Mouse (Mus musculus): ENCODE measurements at regions not wholly inside any gene's neighbourhood (a gene's known extent, or its start where the extent isn't known, plus 50 kb on each side); places are given as distances from the start of the nearest gene placed in this dataset.
A peak's percentile ranks its signal among the peaks of the same experiment; 100 is the strongest.

- Histone ChIP-seq H3K9me3 (no peaks in the 10 kb centered on the region), H3K27ac (no peak overlapping the region), H3K9ac (no peak overlapping the region), H3K4me2 (replicated peaks) (no peak overlapping the region), H3K27me3 (no peaks in the 10 kb centered on the region), H3K4me1 (0 out of 2 replicates have a peak, but pooled peaks cover 5% of the 10 kb centered on the region), H3K36me3 (no peaks in the 10 kb centered on the region), H3K4me3 (no peak overlapping the region)
- 96% methylated on average over 3 of the region's 3 CpGs for WGBS
- no peak for ATAC-seq (ENCODE audit: insufficient number of reproducible peaks, insufficient read depth, low FRiP score, low TSS enrichment)
These were observed 443.4 kb downstream of the Tns1 start for GRCm38 (mm10) chr1:73680829-73681228.

- no peak for ATAC-seq (ENCODE audit: insufficient number of reproducible peaks, insufficient read depth, low FRiP score, low TSS enrichment)
- Histone ChIP-seq H3K9ac (no peak overlapping the region), H3K4me3 (no peak overlapping the region), H3K27me3 (no peaks in the 10 kb centered on the region), H3K4me2 (replicated peaks) (no peak overlapping the region), H3K4me1 (no peaks in the 10 kb centered on the region), H3K9me3 (no peaks in the 10 kb centered on the region), H3K36me3 (no peaks in the 10 kb centered on the region), H3K27ac (no peak overlapping the region)
- WGBS, result 44% methylated on average over 1 of the region's 1 CpGs
These were observed 450.4 kb downstream of the Tns1 start for GRCm38 (mm10) chr1:73673851-73674235.

GRCm38 (mm10) chr1:73673191-73673850, 450.9 kb downstream of the Tns1 start:
- Histone ChIP-seq H3K27me3 (no peaks in the 10 kb centered on the region), H3K9ac (no peak overlapping the region), H3K36me3 (no peaks in the 10 kb centered on the region), H3K27ac (no peak overlapping the region), H3K4me3 (no peak overlapping the region), H3K9me3 (no peaks in the 10 kb centered on the region), H3K4me2 (replicated peaks) (no peak overlapping the region), H3K4me1 (no peaks in the 10 kb centered on the region)
- no peak for ATAC-seq (ENCODE audit: insufficient number of reproducible peaks, insufficient read depth, low FRiP score, low TSS enrichment)
- 25% methylated on average over 4 of the region's 4 CpGs for WGBS

GRCm38 (mm10) chr1:73672239-73672638, 452.0 kb downstream of the Tns1 start:
- no peak overlapping the region for H3K4me3 ChIP-seq
- H3K27me3 ChIP-seq, result no peaks in the 10 kb centered on the region
- H3K27ac ChIP-seq, result no peak overlapping the region
- ATAC-seq (ENCODE audit: insufficient number of reproducible peaks, insufficient read depth, low FRiP score, low TSS enrichment), result no peak
- H3K36me3 ChIP-seq, result no peaks in the 10 kb centered on the region
- no peak overlapping the region for H3K4me2 ChIP-seq (replicated peaks)
- no peaks in the 10 kb centered on the region for H3K4me1 ChIP-seq
- no peaks in the 10 kb centered on the region for H3K9me3 ChIP-seq
- H3K9ac ChIP-seq, result no peak overlapping the region
- 83% methylated on average over 4 of the region's 4 CpGs for WGBS

GRCm38 (mm10) chr1:73668691-73669090, 455.6 kb downstream of the Tns1 start:
- no peaks in the 10 kb centered on the region for H3K36me3 ChIP-seq
- H3K9ac ChIP-seq, result no peak overlapping the region
- H3K27me3 ChIP-seq, result no peaks in the 10 kb centered on the region
- no peak for ATAC-seq (ENCODE audit: insufficient number of reproducible peaks, insufficient read depth, low FRiP score, low TSS enrichment)
- no peak overlapping the region for H3K4me2 ChIP-seq (replicated peaks)
- H3K4me1 ChIP-seq, result no peaks in the 10 kb centered on the region
- no peak overlapping the region for H3K27ac ChIP-seq
- WGBS, result 80% methylated on average over 2 of the region's 2 CpGs
- no peaks in the 10 kb centered on the region for H3K9me3 ChIP-seq
- H3K4me3 ChIP-seq, result no peak overlapping the region

- Histone ChIP-seq H3K36me3 (no peaks in the 10 kb centered on the region), H3K27ac (no peak overlapping the region), H3K4me2 (replicated peaks) (no peak overlapping the region), H3K4me1 (no peaks in the 10 kb centered on the region), H3K9me3 (no peaks in the 10 kb centered on the region), H3K27me3 (no peaks in the 10 kb centered on the region), H3K9ac (no peak overlapping the region), H3K4me3 (no peak overlapping the region)
- ATAC-seq (ENCODE audit: insufficient number of reproducible peaks, insufficient read depth, low FRiP score, low TSS enrichment), result no peak
- WGBS, result 44% methylated on average over 1 of the region's 1 CpGs
These were observed 460.7 kb downstream of the Tns1 start for GRCm38 (mm10) chr1:73663546-73663945.

GRCm38 (mm10) chr1:73645011-73645410, 479.2 kb downstream of the Tns1 start:
- no peak for ATAC-seq (ENCODE audit: insufficient number of reproducible peaks, insufficient read depth, low FRiP score, low TSS enrichment)
- H3K4me1 ChIP-seq, result peaks cover 3% of the 10 kb centered on the region
- H3K27ac ChIP-seq, result no peak overlapping the region
- H3K9me3 ChIP-seq, result no peaks in the 10 kb centered on the region
- H3K4me3 ChIP-seq, result no peak overlapping the region
- no peak overlapping the region for H3K9ac ChIP-seq
- no peaks in the 10 kb centered on the region for H3K36me3 ChIP-seq
- no peaks in the 10 kb centered on the region for H3K27me3 ChIP-seq
- 61% methylated on average over 3 of the region's 3 CpGs for WGBS
- no peak overlapping the region for H3K4me2 ChIP-seq (replicated peaks)

GRCm38 (mm10) chr1:73644394-73644793, 479.9 kb downstream of the Tns1 start:
- peaks cover 3% of the 10 kb centered on the region for H3K4me1 ChIP-seq

GRCm38 (mm10) chr1:73643431-73643830, 480.8 kb downstream of the Tns1 start:
- 74% methylated on average over 5 of the region's 5 CpGs for WGBS
- H3K27ac ChIP-seq, result no peak overlapping the region
- ATAC-seq (ENCODE audit: insufficient number of reproducible peaks, insufficient read depth, low FRiP score, low TSS enrichment), result no peak

More at GRCm38 (mm10) chr1:73644394-73644793, 479.9 kb downstream of the Tns1 start:
- Histone ChIP-seq H3K27ac (no peak overlapping the region), H3K9ac (no peak overlapping the region), H3K4me3 (no peak overlapping the region), H3K4me2 (replicated peaks) (no peak overlapping the region), H3K36me3 (no peaks in the 10 kb centered on the region), H3K9me3 (no peaks in the 10 kb centered on the region), H3K27me3 (no peaks in the 10 kb centered on the region)
- no peak for ATAC-seq (ENCODE audit: insufficient number of reproducible peaks, insufficient read depth, low FRiP score, low TSS enrichment)
- WGBS, result 57% methylated on average over 5 of the region's 5 CpGs

GRCm38 (mm10) chr1:73642691-73643109, 481.5 kb downstream of the Tns1 start:
- Histone ChIP-seq H3K4me1 (peaks cover 3% of the 10 kb centered on the region), H3K9me3 (no peaks in the 10 kb centered on the region), H3K4me2 (replicated peaks) (no peak overlapping the region), H3K27me3 (no peaks in the 10 kb centered on the region), H3K36me3 (no peaks in the 10 kb centered on the region), H3K9ac (no peak overlapping the region), H3K27ac (no peak overlapping the region), H3K4me3 (no peak overlapping the region)
- 32% methylated on average over 7 of the region's 7 CpGs for WGBS
- ATAC-seq (ENCODE audit: insufficient number of reproducible peaks, insufficient read depth, low FRiP score, low TSS enrichment), result no peak

More at GRCm38 (mm10) chr1:73643431-73643830, 480.8 kb downstream of the Tns1 start:
- Histone ChIP-seq H3K9me3 (no peaks in the 10 kb centered on the region), H3K4me1 (peaks cover 3% of the 10 kb centered on the region), H3K4me3 (no peak overlapping the region), H3K36me3 (no peaks in the 10 kb centered on the region), H3K9ac (no peak overlapping the region), H3K27me3 (no peaks in the 10 kb centered on the region), H3K4me2 (replicated peaks) (no peak overlapping the region)

GRCm38 (mm10) chr1:73641456-73641855, 482.8 kb downstream of the Tns1 start:
- Histone ChIP-seq H3K36me3 (no peaks in the 10 kb centered on the region), H3K27ac (peak overlapping the region; percentile 26; the same call in 1 of the 2 replicates), H3K27me3 (no peaks in the 10 kb centered on the region), H3K4me2 (replicated peaks) (no peak overlapping the region), H3K9me3 (no peaks in the 10 kb centered on the region), H3K4me3 (no peak overlapping the region), H3K9ac (no peak overlapping the region), H3K4me1 (peaks cover 3% of the 10 kb centered on the region)
- ATAC-seq (ENCODE audit: insufficient number of reproducible peaks, insufficient read depth, low FRiP score, low TSS enrichment), result no peak
- WGBS, result 86% methylated on average over 8 of the region's 8 CpGs

GRCm38 (mm10) chr1:73640726-73641451, 483.4 kb downstream of the Tns1 start:
- H3K4me1 ChIP-seq, result peaks cover 3% of the 10 kb centered on the region
- H3K27me3 ChIP-seq, result no peaks in the 10 kb centered on the region
- H3K9me3 ChIP-seq, result no peaks in the 10 kb centered on the region
- 55% methylated on average over 12 of the region's 12 CpGs for whole genome bisulfite sequencing
- ATAC-seq (ENCODE audit: insufficient number of reproducible peaks, insufficient read depth, low FRiP score, low TSS enrichment), result no peak
- no peak overlapping the region for H3K4me3 ChIP-seq
- H3K36me3 ChIP-seq, result no peaks in the 10 kb centered on the region
- no peak overlapping the region for H3K9ac ChIP-seq
- H3K27ac ChIP-seq, result peak overlapping the region; percentile 24; the same call in 1 of the 2 replicates
- H3K4me2 ChIP-seq (replicated peaks), result no peak overlapping the region
